Mouse (Mus musculus) embryo, embryonic 10.5 days (tissue): ENCODE data around the gene Grk2.

Experiments used
- DNase-seq: peaks from one replicate; pipeline ENCODE4 v3.0.0-alpha.2; 2015; ENCODE audit warnings: low spot score

The Grk2 gene

GRCm38 (mm10) chr19:4306190-4306577 lies at the start of gene Grk2:
Gene Grk2, minus strand, starts transcription at chr19:4306222.
- DNase-seq = peak; percentile 81

- no peak for DNase-seq
These were observed 43.4 kb upstream of the Grk2 start for GRCm38 (mm10) chr19:4349455-4349854.

DNA sequence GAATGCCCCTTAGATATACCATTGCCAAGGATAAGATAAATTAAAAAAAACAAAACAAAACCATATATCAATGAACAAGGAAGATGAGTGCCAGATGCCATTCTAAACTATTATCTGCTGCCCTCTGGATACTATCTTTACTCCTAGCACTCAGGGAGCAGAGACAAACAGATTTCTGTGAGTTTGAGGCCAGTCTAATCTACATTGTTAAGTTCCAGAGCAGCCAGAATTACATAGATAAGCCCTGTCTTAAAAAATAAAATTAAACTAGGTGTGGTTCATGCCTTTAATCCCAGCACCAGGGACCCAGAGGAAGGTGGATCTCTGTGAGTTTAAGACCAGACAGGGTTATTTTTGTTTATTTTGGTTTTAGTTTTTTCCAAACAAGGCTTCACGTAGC lies 40.5 kb upstream of the Grk2 start:
- no peak for DNase-seq

GRCm38 (mm10) chr19:4338162-4338561 lies 32.1 kb upstream of the Grk2 start:
- DNase-seq = peak; percentile 78

DNA sequence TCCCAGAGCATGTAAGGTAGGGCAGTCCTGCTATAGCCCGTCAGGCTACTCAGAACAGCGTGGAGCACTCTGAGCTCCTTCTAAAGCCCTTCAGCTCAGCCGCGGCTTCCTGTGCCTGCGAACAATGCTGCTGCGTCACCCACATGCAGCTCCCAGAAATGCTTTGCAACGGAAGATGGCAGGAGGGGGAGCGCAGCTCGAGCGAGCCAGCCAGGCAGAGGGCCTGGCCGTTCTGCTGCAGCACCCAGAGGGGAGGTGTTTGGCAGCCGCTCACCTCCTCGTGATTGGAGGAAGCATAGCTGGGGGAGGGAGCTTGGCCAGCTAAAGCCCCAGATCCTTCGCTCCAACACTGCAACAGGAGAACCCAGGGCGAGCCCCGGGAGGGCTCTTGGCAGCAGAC lies 27.8 kb upstream of the Grk2 start:
- DNase-seq = peak; percentile 94

DNA sequence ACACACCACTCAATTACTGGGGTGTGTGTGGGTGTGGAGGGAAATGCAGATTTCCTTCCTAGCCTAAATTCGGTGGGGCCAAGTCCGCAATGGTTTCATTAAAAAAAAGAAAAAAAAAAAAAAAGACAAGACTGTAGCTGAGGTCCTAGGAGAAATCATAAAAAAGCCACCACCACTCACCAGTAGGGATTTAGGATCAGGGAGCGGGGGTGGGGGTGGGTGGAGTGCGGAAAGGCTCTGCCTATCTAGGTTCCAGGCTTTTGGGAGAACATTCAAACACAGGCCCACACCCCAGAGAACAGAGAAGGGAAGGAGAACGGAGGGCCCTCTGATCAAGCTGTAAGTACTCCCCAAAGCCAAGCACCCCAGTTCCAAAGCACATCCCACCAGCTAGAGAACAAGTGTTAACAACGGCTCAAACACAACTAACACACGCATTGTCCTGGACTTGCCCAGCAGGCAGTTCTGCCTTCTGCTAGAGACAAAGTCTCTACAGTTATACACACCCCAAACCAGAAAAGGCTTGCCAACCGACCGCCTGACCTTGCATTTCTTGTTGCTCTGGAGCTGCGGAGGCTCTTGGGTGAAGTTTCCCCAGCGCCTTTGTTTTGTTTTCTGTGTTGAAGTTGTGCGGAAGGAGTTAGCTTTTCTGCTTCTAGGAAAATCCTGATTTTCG lies 27.2 kb upstream of the Grk2 start:
- DNase-seq = no peak

GRCm38 (mm10) chr19:4332653-4333052 lies 26.6 kb upstream of the Grk2 start:
- peak; percentile 72 for DNase-seq

DNA sequence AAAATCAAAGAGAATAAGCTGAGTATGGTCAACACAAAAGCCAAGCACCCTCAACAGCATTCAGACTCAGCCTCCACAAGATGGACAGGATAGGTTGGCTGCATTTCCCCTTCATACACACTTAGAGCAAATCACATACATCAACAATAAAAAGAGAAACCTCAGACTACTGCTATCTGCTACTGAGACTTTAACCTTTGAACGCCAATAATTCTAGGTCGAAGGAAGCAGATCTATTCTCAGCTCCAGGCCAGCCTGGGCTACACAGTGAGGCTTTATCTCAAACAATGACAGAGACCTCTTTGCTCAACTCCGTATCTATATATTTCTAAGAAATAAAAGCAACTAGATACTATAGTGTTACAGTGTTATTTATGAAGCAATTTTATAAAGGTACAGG lies 25.3 kb upstream of the Grk2 start:
- DNase-seq = no peak

GRCm38 (mm10) chr19:4330603-4331002 lies 24.6 kb upstream of the Grk2 start:
- DNase-seq = no peak

GRCm38 (mm10) chr19:4328737-4329304 lies 22.8 kb upstream of the Grk2 start:
- no peak for DNase-seq

DNA sequence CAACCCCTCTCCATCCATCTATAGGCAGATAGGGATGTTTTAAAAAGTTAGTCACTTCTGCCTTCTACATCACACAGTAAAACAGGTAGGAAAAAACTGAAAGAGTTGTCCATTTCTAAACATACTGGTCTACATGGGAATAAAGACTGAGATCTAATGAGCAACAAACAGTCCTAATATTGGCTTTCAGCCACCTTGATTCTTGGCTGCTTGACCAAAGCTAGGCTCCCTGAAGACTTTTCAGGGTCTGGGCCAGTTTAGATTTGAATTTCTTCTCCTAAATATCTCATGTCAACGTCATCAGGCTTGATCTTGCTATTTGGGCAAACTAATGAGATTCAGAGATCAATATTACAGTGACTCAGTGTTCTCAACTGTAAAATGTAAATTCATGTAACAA lies 20.9 kb upstream of the Grk2 start:
- no peak for DNase-seq

DNA sequence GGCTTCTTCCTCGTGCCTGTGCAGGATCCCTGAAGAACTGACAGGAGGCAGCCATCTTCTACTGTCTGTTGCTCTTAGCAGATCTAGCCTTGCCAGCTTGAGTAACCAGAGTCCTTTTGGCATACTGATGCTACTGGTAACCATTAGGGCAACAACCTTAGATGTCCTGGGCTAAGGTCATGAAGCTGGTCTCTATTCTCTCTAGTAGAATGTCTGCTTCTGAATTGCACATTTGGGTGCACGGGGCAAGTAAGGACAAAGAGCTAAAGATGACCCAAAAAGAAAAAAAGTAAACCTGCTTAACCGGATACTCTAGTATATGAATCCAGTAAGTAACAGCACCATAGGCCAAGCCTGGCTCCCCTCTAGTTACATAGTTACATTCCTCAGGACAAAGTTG lies 20.1 kb upstream of the Grk2 start:
- no peak for DNase-seq

DNA sequence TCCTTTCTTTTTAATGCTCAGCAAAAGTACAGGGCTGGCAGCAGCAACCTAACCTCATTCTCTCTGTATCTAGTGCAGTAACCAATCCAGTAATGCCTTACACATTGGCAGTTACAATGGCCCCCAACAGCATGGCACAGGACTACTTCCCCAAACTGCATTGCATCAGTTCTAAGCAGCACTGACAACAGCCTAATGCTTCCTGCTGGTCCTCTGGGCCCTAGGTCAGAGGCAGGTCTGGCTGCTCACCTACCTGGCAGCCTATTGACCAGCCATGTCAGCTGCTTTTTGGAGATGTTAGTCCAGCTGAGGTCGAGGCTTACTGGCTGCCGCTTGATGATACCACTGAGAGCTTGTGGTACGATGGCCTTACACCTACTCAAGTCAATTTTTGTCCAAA lies 16.1 kb upstream of the Grk2 start:
- no peak for DNase-seq

- DNase-seq = no peak
These were observed 15.6 kb upstream of the Grk2 start for GRCm38 (mm10) chr19:4321622-4322021.

DNA sequence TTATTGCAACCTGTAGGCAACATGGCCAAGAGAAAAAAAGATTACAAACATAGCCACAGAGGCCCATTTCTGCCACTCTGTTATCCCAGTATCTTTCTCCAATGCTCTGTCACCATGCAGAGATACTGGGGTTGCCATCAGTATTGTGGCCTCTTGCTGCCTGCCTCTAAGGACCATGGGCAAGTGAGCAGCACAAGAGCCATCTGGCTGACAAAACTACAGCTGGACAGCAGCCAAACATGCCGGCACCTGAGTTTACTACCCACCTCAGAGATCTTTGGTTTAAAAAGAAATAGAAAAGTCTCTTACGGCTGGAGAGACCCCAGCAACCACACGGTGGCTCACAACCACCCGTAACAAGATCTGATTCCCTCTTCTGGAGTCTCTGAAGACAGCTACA lies 13.2 kb upstream of the Grk2 start:
- no peak for DNase-seq

GRCm38 (mm10) chr19:4317181-4317580 lies 11.2 kb upstream of the Grk2 start:
- DNase-seq = no peak

GRCm38 (mm10) chr19:4315223-4315944 lies 9.4 kb upstream of the Grk2 start:
- DNase-seq = no peak

GRCm38 (mm10) chr19:4309776-4310185 lies 3.8 kb upstream of the Grk2 start:
- peak; percentile 86 for DNase-seq

DNA sequence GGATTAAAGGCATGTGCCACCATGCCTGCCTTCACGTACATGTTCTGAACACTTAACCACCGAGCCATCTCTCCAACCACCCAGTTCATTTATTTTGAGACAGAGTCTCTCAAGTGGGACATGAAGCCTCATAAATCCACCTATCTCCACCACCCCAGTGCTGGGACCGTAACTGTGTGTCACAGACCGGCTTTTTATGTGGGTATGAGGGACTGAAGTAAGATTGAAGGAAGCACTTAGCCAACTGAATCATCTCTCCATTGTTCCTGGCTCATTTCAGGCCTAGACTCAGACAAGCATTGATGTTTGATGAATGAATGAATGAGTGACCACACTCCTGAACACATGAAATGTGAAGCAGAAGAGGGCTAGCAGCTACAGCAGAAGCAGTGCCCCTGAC lies 3.3 kb upstream of the Grk2 start:
- no peak for DNase-seq

DNA sequence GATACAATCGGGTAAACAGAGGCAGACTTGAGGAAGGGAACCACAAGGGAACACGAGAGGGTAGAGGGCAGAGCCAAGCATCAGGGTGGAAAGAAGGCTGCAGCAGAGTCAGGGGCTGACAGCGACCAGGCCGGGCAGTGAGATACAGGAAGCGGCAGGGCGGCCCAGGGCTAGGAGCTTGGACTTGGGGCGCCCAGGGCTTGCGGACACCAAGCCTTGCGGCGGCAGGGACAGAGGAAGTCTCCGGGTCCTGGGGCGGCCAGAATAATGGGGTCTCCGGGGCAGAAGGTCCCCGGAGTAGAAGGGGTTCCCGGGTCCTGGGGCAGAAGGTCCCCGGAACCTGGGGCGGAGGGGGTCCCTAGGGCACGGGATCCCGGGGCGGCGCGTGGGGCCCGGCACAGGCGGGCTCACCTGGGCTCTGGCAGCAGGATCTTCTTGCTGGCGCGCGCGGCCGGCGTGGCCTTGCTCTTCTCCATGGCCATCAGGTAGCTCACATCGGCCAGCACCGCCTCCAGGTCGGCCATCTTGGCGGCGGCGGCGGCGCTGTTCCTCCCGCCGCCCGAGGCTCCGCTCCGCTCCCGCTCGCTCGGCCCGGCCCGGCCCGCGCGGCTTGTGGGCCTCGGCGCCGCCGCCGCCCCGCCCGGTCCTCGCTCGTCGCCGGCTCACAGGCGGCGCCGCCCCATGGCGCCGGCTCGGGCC lies 382 bp downstream of the Grk2 start:
- DNase-seq = peak; percentile 68

DNA sequence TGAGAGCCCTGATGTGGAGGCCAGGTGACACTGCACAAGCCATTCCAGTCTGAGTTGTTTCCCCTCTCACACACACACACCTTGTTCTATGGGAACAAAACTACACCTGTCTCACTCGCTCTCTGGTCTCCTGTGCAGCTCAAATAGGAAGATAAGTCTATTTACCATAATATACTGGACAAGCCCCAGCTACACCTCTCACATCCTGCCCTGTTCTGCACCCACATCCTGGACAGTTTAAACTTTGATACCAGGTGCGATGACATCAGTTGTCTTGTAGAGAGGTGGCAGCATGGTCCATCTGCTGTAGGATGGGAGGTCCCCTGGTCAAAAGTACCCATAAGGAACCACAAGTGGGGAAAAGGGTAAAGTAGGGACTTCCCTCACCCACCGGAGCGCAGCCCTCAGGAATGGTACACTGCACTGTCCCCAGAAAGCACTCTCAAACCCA lies 1.1 kb downstream of the Grk2 start:
- DNase-seq = no peak

GRCm38 (mm10) chr19:4304251-4304821 lies 1.7 kb downstream of the Grk2 start:
- DNase-seq = no peak

DNA sequence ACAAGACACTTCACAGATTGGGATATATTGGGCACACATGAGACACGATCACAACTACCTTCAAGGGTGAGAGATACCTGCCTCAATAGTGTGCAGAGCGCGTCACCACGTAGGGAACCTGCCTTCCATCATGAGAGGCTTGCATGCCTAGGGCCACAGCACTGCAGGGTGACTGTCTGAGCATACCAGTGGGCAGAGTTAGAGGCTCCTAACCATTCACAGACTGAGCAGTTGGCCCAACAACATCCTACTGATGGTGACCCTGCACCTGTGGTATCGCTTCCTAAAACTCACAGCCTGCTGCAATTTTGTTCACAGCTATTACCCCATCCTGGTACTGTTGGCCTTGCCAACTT lies 2.4 kb downstream of the Grk2 start:
- no peak for DNase-seq
